Mouse (Mus musculus): ENCODE measurements around the gene Krt12.

GRCm38 (mm10) chr11:99374803-99375202 lies 47.3 kb downstream of the Krt12 start, which contains the start of gene Krt28:
- no peak for TF ChIP-seq CTCF (IDR thresholded peaks at IDR 0.05; ENCODE audit: insufficient read depth, low read length)
- TF ChIP-seq POLR2A (IDR thresholded peaks at IDR 0.05; ENCODE audit: borderline replicate concordance, extremely low read depth, low read depth, low read length) = no peak

Measured in lung, adult 2 months (tissue).